Mouse (Mus musculus) hindbrain, embryonic 11.5 days (tissue): ENCODE results near the gene Wbp2. TPM values are rescaled to one million over a fixed set of nuclear protein-coding genes. Genes with fewer than 3 reads are reported as not detected.
A peak's percentile ranks its signal among the peaks of the same experiment; 100 is the strongest.

Experiments
- ATAC-seq: fragments of 200-750 bp; cut with Nextera tagmentation; 2 replicates; pipeline ENCODE4 v1.8.0; 2017; ENCODE audit warnings: mild to moderate bottlenecking, moderate TSS enrichment, moderate library complexity; ENCODE audit not compliant: low FRiP score
- DNase-seq: peaks from one replicate; pipeline ENCODE4 v3.0.0-alpha.2; 2015; ENCODE audit warnings: low spot score
- H3K27ac ChIP-seq: fragments of 300-500 bp; sonication (generic); 2 replicates; pipeline ENCODE4 v1.5.1; 2014; ENCODE audit warnings: mild to moderate bottlenecking, low read depth, low read length
- H3K27me3 ChIP-seq: fragments of 300-500 bp; sonication (generic); 2 replicates; pipeline ENCODE4 v1.6.1; 2014; ENCODE audit warnings: mild to moderate bottlenecking, low read length, moderate library complexity, mixed read lengths; ENCODE audit not compliant: control insufficient read depth, insufficient read depth
- H3K36me3 ChIP-seq: fragments of 300-500 bp; sonication (generic); 2 replicates; pipeline ENCODE4 v1.6.1; 2014; ENCODE audit warnings: mild to moderate bottlenecking, low read length, moderate library complexity, mixed read lengths; ENCODE audit not compliant: control insufficient read depth, insufficient read depth
- H3K4me1 ChIP-seq: fragments of 300-500 bp; sonication (generic); replicated peaks from 2 replicates; pipeline ENCODE4 v1.6.1; 2014; ENCODE audit warnings: low read length, mixed read lengths; ENCODE audit not compliant: control insufficient read depth, insufficient read depth
- H3K4me2 ChIP-seq: fragments of 300-500 bp; sonication (generic); replicated peaks from 2 replicates; pipeline ENCODE4 v1.6.1; 2014; ENCODE audit warnings: mild to moderate bottlenecking, low read depth, low read length
- H3K4me3 ChIP-seq: fragments of 300-500 bp; sonication (generic); 2 replicates; pipeline ENCODE4 v1.5.1; 2014; ENCODE audit warnings: low read depth, low read length
- H3K9ac ChIP-seq: fragments of 300-500 bp; sonication (generic); 2 replicates; pipeline ENCODE4 v1.6.1; 2014; ENCODE audit warnings: low read depth, low read length
- H3K9me3 ChIP-seq: fragments of 300-500 bp; sonication (generic); 2 replicates; pipeline ENCODE4 v1.6.1; 2016; ENCODE audit warnings: low read length; ENCODE audit not compliant: control insufficient read depth
- WGBS: fragments of 180-500 bp; shearing (Covaris S2); extraction: QIAGEN DNeasy Blood & Tissue Kit; methylation state at CpG from one replicate; pipeline ENCODE4 v1.1.7; 2014; 5-methylcytosine and 5-hydroxymethylcytosine counted together
- polyA plus RNA-seq: library from polyadenylated mRNA; unstranded; fragments of >200 nt; fragmentation: Nextera tagmentation; extraction: Ambion mirVana; gene quantifications from 2 replicates; pipeline ENCODE4 v1.2.1, GENCODE M21; 2014

Wbp2 gene
- polyA plus RNA-seq, 1 experiment from 2014 or later, result 85.4 TPM

DNA sequence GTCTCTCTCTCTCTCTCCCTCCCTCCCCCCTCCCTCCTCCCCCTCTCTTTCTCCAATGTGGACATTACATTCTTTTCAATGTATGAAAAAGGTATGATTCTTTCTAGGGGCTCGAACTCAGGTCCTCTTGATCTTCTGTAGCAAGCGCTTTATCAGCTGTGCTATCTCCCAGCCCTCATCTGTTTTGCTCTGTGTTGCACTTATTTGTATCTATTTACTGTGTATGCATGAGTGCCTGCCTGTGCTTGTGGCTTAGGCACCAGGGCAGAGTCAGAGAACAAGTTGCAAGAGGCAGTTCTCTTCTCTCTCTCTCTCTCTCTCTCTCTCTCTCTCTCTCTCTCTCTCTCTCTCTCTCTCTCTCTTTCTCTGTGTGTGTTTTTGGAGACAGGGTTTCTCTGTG is 18.3 kb upstream of the Wbp2 start:
- Histone ChIP-seq H3K9me3 (no peaks in the 10 kb centered on the region), H3K4me3 (no peak overlapping the region), H3K27me3 (peaks cover 40% of the 10 kb centered on the region), H3K4me2 (no peak overlapping the region), H3K27ac (no peak overlapping the region), H3K36me3 (no peaks in the 10 kb centered on the region), H3K4me1 (peaks cover 18% of the 10 kb centered on the region), H3K9ac (no peak overlapping the region)
- WGBS, result 88% methylated on average over 2 of the region's 2 CpGs
- no peak for DNase-seq
- ATAC-seq, result no peak

DNA sequence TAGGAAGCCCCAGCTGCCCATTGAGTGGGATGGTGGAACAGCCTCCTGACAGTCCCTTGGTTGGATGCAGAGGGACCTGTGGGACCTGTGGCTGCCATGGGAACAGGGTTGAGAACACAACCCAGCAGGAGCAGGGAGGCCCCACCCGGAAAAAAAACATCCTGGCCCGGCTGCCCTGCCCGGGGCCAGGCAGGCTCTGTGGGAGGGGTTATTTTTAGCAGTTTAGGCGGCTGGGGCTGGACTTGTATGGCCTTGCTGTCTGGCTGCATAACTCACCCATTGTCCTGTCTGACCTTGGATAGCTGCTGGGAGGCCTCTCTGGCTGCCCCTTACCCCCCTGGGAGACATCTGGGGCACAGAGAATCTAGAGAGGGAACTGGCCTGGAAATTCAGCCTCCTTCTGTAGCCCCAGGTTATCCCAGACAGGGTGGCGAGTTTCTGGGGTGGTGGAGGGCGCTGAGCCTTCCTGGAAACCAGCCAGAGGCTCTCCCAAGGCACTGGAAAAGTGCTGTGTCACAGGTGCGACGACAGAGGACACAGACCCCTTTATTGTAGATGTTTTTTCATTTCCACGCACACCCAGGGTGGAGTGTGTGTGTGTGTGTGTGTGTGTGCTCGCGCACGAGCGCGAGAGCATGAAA is 17.3 kb upstream of the Wbp2 start:
- Histone ChIP-seq H3K4me1 (peaks cover 18% of the 10 kb centered on the region), H3K9me3 (no peaks in the 10 kb centered on the region), H3K27me3 (peaks cover 31% of the 10 kb centered on the region), H3K4me2 (peak overlapping the region; percentile 2; the same call in 1 of the 2 replicates), H3K9ac (0 out of 2 replicates have a peak overlapping the region, but pooled peaks have one; percentile 5), H3K4me3 (no peak overlapping the region), H3K36me3 (no peaks in the 10 kb centered on the region), H3K27ac (no peak overlapping the region)
- ATAC-seq (peak; percentile 35; the same call in 1 of the 2 replicates), DNase-seq (peak; percentile 43)
- WGBS, result 39% methylated on average over 14 of the region's 14 CpGs

DNA sequence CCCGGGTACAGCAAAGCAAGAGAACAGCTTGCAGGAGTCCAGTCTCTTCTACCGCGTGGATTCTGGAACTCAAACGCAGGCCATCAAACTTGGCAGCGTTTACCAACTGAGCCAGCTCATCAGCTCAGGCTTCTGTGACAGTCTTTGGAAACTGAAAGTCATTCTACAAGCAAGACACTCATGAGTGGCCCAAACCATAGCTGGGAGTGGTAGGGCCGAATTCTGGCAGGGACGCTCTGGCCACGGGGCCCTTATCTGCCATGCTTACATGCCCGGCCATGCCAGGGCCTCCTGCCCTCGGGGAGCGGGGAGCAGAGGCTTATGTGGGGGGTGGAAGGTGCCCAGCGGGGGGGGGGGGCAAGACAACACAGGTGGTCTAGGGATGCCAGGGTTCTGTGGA is 16.8 kb upstream of the Wbp2 start:
- Histone ChIP-seq H3K27ac (no peak overlapping the region), H3K4me3 (no peak overlapping the region), H3K9ac (no peak overlapping the region), H3K9me3 (no peaks in the 10 kb centered on the region), H3K4me2 (no peak overlapping the region), H3K27me3 (peaks cover 26% of the 10 kb centered on the region), H3K36me3 (no peaks in the 10 kb centered on the region), H3K4me1 (peaks cover 18% of the 10 kb centered on the region)
- 87% methylated on average over 12 of the region's 12 CpGs for WGBS
- ATAC-seq (no peak), DNase-seq (no peak)

DNA sequence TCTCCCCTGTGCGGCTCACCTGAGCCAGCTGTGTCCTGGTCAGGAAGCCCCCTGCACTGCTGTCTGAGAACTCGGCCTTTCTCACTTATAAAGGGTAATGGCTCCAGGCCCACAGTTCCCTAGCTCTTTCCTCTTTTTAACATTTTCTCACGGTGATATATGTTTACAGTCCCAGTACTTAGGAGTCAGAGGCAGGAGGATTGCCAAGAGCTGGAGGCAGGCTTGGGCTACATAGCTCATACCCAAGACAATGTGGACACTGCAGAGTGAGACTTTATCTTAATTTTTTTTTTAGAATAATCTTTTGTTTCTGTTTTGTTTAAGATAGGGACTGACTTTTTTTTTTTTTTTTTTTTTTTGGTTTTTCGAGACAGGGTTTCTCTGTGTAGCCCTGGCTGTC is 15.7 kb upstream of the Wbp2 start:
- WGBS, result 58% methylated on average over 3 of the region's 4 CpGs
- DNase-seq, result no peak
- Histone ChIP-seq H3K4me2 (no peak overlapping the region), H3K4me1 (peaks cover 18% of the 10 kb centered on the region), H3K9ac (no peak overlapping the region), H3K36me3 (no peaks in the 10 kb centered on the region), H3K27ac (peak overlapping the region; percentile 70), H3K4me3 (no peak overlapping the region), H3K9me3 (no peaks in the 10 kb centered on the region), H3K27me3 (peaks cover 15% of the 10 kb centered on the region)
- no peak for ATAC-seq

DNA sequence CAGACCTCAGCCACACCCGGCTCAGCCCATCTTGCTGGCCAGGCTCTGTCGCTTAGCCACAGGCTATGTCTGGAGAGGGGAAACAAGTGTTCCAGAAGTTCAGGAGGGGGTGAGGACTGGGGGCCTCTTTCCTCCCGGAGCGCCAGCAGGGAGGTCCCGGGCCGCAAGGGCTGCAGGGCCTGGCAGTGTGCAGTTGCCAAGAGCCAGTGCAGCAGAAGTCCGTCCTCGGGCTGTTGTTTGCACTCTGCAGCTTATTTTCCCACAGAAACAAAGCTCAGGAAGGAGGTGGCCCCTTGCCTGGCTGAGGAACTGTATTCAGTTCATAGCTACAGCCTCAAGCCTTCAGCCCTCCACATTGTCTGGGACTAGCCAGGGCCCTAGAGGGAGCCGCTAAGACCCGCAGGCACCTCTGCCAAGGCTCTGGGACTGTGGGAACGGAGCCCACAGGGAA is 15.2 kb upstream of the Wbp2 start:
- Histone ChIP-seq H3K4me1 (peaks cover 18% of the 10 kb centered on the region), H3K9ac (0 out of 2 replicates have a peak overlapping the region, but pooled peaks have one; percentile 40), H3K4me2 (no peak overlapping the region), H3K9me3 (no peaks in the 10 kb centered on the region), H3K27me3 (peaks cover 10% of the 10 kb centered on the region), H3K4me3 (no peak overlapping the region), H3K27ac (peak overlapping the region; percentile 70), H3K36me3 (no peaks in the 10 kb centered on the region)
- DNase-seq, result peak; percentile 32
- 37% methylated on average over 11 of the region's 11 CpGs for WGBS
- no peak for ATAC-seq

DNA sequence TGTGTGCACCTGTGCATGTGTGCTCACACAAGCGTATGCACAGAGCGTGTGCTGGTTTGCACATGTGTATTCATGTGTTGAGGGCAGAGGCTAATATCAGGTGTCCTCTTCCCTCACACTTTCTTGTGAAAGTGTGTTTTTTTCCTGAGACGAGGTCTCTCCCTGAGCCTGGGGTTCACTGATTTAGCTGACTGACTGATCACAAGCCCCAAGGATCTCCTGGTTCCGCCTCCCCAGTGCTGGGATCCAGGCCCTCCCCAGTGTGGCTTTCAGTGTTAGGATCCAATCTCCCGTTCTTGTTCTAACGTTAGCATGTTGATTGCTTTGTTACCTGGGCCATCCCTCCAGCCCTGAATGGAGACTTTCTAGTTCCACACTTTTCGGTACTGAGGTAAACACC is 14.0 kb upstream of the Wbp2 start:
- Histone ChIP-seq H3K4me3 (no peak overlapping the region), H3K9me3 (no peaks in the 10 kb centered on the region), H3K9ac (no peak overlapping the region), H3K27ac (no peak overlapping the region), H3K36me3 (no peaks in the 10 kb centered on the region), H3K27me3 (no peaks in the 10 kb centered on the region; the same call in 1 of the 2 replicates), H3K4me2 (no peak overlapping the region), H3K4me1 (peaks cover 10% of the 10 kb centered on the region; the same call in 1 of the 2 replicates)
- 87% methylated on average over 7 of the region's 7 CpGs for WGBS
- no peak for ATAC-seq
- no peak for DNase-seq

DNA sequence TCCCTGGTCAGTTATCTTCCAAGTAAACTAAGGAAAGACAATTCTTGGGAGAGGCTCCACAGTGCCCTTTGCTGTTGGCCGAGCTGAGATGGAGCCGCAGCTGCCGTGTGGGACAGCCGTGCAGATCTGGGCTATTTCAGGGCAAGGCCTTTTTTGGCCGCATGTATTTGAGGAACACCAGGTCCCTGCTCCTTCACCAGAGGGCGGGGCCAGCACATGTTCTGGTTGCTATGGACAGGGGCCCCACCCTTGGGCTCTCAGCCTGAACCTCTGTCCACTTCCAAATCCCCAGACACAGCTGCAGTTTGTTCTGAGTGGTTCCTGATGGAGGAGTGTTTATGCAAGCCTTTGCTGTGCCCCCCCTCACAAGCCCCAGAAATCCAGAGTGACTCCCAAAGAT is 13.6 kb upstream of the Wbp2 start:
- Histone ChIP-seq H3K9me3 (no peaks in the 10 kb centered on the region), H3K9ac (no peak overlapping the region), H3K4me2 (no peak overlapping the region), H3K4me1 (peaks cover 10% of the 10 kb centered on the region; the same call in 1 of the 2 replicates), H3K4me3 (no peak overlapping the region), H3K27me3 (no peaks in the 10 kb centered on the region), H3K27ac (no peak overlapping the region), H3K36me3 (no peaks in the 10 kb centered on the region)
- no peak for DNase-seq
- no peak for ATAC-seq
- WGBS, result 91% methylated on average over 6 of the region's 6 CpGs

DNA sequence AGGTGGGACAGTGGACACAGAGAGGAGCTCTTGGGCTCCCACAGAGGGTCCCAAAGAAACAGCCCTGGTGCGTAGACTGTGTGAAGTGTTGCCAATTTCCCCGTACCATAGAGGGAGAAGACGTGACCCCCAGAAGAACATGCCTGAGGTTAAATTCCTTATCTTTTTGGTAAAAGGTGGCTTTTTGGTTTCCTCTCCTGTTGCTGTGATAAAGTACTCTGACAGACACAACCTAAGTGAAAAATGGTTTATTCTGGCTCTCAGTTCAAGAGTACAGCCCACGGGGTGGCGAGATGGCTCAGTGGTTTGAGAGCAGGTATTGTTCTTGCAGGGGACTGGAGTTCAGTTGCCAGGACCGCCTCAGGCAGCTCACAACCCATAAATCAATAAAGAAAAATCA is 12.7 kb upstream of the Wbp2 start:
- Histone ChIP-seq H3K4me3 (no peak overlapping the region), H3K9ac (no peak overlapping the region), H3K27ac (no peak overlapping the region), H3K36me3 (no peaks in the 10 kb centered on the region), H3K4me2 (no peak overlapping the region), H3K4me1 (peaks cover 10% of the 10 kb centered on the region; the same call in 1 of the 2 replicates), H3K27me3 (no peaks in the 10 kb centered on the region), H3K9me3 (no peaks in the 10 kb centered on the region)
- DNase-seq (no peak), ATAC-seq (no peak)
- 91% methylated on average over 6 of the region's 6 CpGs for WGBS
